Mouse (Mus musculus): ENCODE data around the gene Clic1. TPM values are rescaled to one million over a fixed set of nuclear protein-coding genes. Genes with fewer than 3 reads are reported as not detected.

Gene Clic1
- 290 and 312 TPM in 2 replicates for polyA plus RNA-seq (2015; fragmentation: Nextera tagmentation; extraction: Ambion mirVana)

DNA sequence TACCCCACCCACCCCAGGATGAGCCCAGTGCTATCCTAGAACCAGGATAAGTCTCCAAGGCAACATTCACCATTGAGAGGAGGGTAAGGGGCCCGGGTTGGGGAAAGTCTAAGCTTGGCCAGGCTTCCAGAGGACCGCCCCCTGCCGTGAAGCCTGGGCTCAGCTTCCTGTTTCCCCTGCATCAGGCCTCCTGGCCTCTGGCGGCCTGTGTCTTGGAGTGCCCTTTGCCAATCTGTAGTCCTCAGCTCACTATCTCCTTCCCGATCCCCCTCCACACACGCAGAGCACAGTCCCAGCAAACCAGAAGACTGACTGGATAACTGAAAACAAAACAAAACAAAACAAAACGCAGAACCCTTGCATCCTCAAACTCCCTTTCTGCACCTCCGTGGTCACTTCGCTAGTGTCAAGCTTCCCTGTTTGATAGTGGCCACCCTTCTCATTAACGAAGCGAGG, at the start of gene Clic1:
Gene Clic1, plus strand, starts transcription at position 406 of the 456 bp plus-strand sequence.
- H3K36me3 ChIP-seq (ENCODE audit: control insufficient read depth, insufficient read depth) = peaks cover 23% of the 10 kb centered on the region
- WGBS = under 1% methylated on average over 11 of the region's 11 CpGs
- H3K4me3 ChIP-seq (ENCODE audit: low read depth, low read length) = peak within 1 kb of the TSS; percentile 69
- H3K27ac ChIP-seq (ENCODE audit: low read depth, low read length) = peak within 1 kb of the TSS; percentile 97
- H3K9me3 ChIP-seq (ENCODE audit: control insufficient read depth) = no peaks in the 10 kb centered on the region
- H3K9ac ChIP-seq (ENCODE audit: low read depth, low read length) = peak within 1 kb of the TSS; percentile 92
- peak within 1 kb of the TSS; percentile 94 for H3K4me2 ChIP-seq (replicated peaks; ENCODE audit: low read depth)
- peak; percentile 67 for TF ChIP-seq CTCF (IDR thresholded peaks at IDR 0.05; ENCODE audit: low read depth)
- H3K27me3 ChIP-seq (replicated peaks; ENCODE audit: control insufficient read depth, insufficient read depth, low read length) = no peaks in the 10 kb centered on the region
- peaks cover 17% of the 10 kb centered on the region for H3K4me1 ChIP-seq (replicated peaks; ENCODE audit: control insufficient read depth, insufficient read depth, low read length)
- ATAC-seq = peak; percentile 5; the same call in 1 of the 2 replicates

DNA sequence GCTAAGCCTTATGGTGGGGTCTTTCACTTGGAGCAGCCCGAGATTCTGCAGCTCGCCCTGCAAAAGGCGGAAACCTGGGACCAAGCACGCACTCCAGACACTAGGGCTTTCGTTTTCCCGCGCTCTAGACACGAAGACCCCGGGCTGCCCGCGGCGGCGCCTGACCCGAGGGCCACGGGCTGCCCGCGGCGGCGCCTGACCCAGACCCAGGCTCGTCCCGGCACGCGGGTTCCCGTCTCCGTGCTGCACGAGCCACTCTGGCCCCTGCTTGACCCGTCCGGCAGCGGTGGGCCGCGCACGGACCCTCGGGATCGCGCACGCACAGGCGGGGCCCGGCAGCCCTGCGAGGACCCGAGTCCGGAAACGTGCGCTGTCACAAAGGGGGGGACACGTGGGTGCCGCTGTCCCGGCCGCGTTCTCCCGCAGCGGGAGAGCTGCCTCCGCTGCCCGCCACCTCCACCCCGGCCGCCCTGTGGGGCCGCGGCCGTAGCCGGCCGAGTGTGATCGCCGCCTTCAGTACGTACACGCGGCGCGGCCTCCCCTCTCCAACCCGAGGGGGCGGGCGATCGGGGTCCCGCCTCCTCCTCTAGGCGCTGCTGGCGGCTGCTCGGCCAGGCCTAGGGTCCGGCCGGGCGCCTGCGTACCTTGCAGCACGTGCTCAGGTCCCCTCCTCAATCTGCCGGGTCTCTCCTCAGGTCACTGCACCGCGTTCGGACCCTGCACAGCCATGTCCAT, 48.9 kb upstream of the Clic1 start, which contains the start of gene Vars:
Gene Vars, plus strand, starts transcription at position 271 of the 735 bp plus-strand sequence.
- peaks cover 19% of the 10 kb centered on the region for H3K36me3 ChIP-seq (ENCODE audit: control insufficient read depth, insufficient read depth)
- H3K4me1 ChIP-seq (replicated peaks; ENCODE audit: control insufficient read depth, insufficient read depth, low read length) = peaks cover 8% of the 10 kb centered on the region; the same call in 1 of the 2 replicates
- WGBS = under 1% methylated on average over 67 of the region's 83 CpGs
- H3K27me3 ChIP-seq (replicated peaks; ENCODE audit: control insufficient read depth, insufficient read depth, low read length) = no peaks in the 10 kb centered on the region
- peak; percentile 80 for ATAC-seq
- H3K27ac ChIP-seq (ENCODE audit: low read depth, low read length) = peak within 1 kb of the TSS; percentile 93
- H3K9ac ChIP-seq (ENCODE audit: low read depth, low read length) = peak within 1 kb of the TSS; percentile 76
- peak within 1 kb of the TSS; percentile 68 for H3K4me3 ChIP-seq (ENCODE audit: low read depth, low read length)
- H3K4me2 ChIP-seq (replicated peaks; ENCODE audit: low read depth) = peak within 1 kb of the TSS; percentile 96
- TF ChIP-seq CTCF (IDR thresholded peaks at IDR 0.05; ENCODE audit: low read depth) = peak; percentile 1; the same call in 1 of the 2 replicates
- H3K9me3 ChIP-seq (ENCODE audit: control insufficient read depth) = no peaks in the 10 kb centered on the region

DNA sequence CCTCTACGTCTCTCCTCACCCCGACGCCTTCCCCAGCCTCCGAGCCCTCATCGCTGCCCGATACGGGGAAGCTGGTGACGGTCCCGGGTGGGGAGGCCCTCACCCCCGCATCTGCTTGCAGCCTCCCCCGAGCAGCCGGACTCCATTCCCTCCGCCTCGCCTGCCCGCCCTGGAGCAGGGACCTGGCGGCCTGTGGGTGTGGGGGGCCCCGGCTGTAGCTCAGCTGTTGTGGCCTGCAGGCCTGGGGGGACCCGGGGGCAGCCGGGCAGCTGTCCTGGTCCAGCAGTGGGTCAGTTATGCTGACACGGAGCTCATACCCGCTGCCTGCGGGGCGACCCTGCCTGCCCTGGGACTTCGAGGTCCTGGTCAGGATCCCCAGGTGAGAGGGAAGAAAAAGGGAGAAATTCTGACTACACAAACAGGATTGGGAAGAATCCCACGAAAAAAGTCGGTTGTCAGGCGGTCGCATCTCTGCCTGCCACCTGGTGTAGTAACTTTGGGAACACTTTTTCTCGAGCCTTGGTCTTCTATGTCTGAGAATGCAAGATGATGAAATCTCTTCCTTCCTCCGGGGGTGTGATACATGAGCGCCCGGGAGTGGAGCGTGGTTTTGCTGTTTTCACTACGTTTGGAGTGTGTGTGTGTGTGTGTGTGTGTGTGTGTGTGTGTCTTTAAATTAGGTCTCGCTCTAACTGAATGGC, 48.2 kb upstream of the Clic1 start:
- Histone ChIP-seq H3K9me3 (ENCODE audit: control insufficient read depth) (no peaks in the 10 kb centered on the region), H3K4me1 (replicated peaks; ENCODE audit: control insufficient read depth, insufficient read depth, low read length) (peaks cover 8% of the 10 kb centered on the region; the same call in 1 of the 2 replicates), H3K4me3 (ENCODE audit: low read depth, low read length) (peak overlapping the region; percentile 68), H3K27me3 (replicated peaks; ENCODE audit: control insufficient read depth, insufficient read depth, low read length) (no peaks in the 10 kb centered on the region), H3K4me2 (replicated peaks; ENCODE audit: low read depth) (peak overlapping the region; percentile 96), H3K9ac (ENCODE audit: low read depth, low read length) (peak overlapping the region; percentile 76), H3K27ac (ENCODE audit: low read depth, low read length) (peak overlapping the region; percentile 93), H3K36me3 (ENCODE audit: control insufficient read depth, insufficient read depth) (peaks cover 22% of the 10 kb centered on the region)
- peak; percentile 12; the same call in 1 of the 2 replicates for ATAC-seq
- 0 out of 2 replicates have a peak, but pooled peaks have one; percentile 1 for TF ChIP-seq CTCF (IDR thresholded peaks at IDR 0.05; ENCODE audit: low read depth)
- under 1% methylated on average over 35 of the region's 35 CpGs for WGBS

DNA sequence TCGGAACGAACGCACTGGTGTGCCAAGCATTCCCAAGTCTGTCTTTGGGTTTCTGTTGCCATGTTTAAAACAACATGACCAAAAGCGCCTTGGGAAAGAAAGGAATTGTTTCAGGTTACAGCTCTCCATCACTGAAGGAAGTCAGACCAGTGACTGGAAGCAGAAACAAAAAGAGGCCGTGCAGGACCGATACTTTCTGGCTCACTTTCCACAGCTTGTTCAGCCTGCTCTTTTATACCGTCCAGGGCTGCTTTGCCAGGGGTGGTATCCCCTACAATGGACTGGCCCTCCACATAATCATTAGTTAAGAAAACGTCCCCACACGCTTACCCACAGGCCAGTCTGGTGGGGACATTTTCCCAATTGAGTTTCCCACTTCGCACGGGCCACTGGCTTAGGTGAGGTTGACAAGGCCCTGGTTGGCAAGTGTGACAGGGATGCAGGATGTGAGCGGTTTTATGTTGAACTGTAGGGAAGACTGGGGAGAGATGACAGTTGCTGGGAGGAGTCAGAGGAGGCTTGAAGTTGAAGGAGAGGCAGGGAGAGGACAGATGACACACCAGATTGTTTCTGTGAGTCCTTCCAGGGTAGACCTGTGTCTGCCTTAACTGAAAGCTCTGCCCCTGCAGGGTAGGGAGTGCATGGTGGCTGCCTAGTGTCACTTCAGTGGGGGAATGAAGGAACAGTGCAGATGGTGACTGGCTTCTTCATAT, 47.5 kb upstream of the Clic1 start:
- H3K9ac ChIP-seq (ENCODE audit: low read depth, low read length) = peak overlapping the region; percentile 76; the same call in 1 of the 2 replicates
- peak overlapping the region; percentile 41 for H3K27ac ChIP-seq (ENCODE audit: low read depth, low read length)
- TF ChIP-seq CTCF (IDR thresholded peaks at IDR 0.05; ENCODE audit: low read depth) = no peak
- H3K4me2 ChIP-seq (replicated peaks; ENCODE audit: low read depth) = peak overlapping the region; percentile 96
- peaks cover 8% of the 10 kb centered on the region; the same call in 1 of the 2 replicates for H3K4me1 ChIP-seq (replicated peaks; ENCODE audit: control insufficient read depth, insufficient read depth, low read length)
- H3K9me3 ChIP-seq (ENCODE audit: control insufficient read depth) = no peaks in the 10 kb centered on the region
- peaks cover 25% of the 10 kb centered on the region for H3K36me3 ChIP-seq (ENCODE audit: control insufficient read depth, insufficient read depth)
- H3K4me3 ChIP-seq (ENCODE audit: low read depth, low read length) = peak overlapping the region; percentile 68
- ATAC-seq = no peak
- no peaks in the 10 kb centered on the region for H3K27me3 ChIP-seq (replicated peaks; ENCODE audit: control insufficient read depth, insufficient read depth, low read length)
- WGBS = 5% methylated on average over 12 of the region's 12 CpGs

DNA sequence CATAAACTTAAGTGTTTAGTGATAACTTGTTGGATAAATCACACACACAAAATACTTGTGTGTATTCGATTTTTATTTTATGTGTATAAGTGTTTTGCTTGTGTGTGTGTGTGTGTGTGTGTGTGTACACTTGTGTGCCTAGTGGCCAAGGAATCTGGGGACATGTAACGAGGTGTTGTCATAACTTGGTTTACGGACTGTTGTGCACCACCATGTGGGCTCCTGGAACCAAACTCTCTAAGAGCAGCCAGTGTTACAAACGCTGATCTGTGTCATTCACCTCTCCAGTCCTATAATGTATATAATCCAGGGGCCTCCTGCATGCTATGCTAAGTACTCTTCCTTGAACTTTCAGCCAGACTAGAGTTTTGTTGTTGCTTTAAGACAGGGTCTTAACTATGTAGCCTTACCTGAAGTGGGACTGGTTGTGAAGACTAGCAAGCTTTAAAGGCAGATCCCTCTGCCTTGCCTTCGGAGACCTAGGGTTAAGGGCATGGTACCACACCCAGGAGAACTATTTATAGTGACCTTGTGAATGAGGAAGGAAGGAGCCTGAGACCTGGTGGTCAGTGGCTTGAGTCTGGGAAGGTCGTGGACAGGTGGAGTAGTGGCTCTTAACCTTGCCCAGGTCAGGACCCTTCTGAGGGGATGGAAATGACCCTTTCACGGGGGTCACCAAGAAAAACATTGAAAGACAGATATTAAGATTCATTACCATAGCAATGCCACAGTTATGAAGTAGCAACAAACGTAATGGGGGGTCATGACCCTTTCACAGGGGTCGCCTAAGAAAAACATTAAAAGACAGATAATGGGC, 46.5 kb upstream of the Clic1 start:
- no peak for TF ChIP-seq CTCF (IDR thresholded peaks at IDR 0.05; ENCODE audit: low read depth)
- no peaks in the 10 kb centered on the region for H3K27me3 ChIP-seq (replicated peaks; ENCODE audit: control insufficient read depth, insufficient read depth, low read length)
- H3K36me3 ChIP-seq (ENCODE audit: control insufficient read depth, insufficient read depth) = peaks cover 25% of the 10 kb centered on the region
- H3K9ac ChIP-seq (ENCODE audit: low read depth, low read length) = no peak overlapping the region
- 34% methylated on average over 9 of the region's 9 CpGs for WGBS
- H3K27ac ChIP-seq (ENCODE audit: low read depth, low read length) = peak overlapping the region; percentile 70
- peak overlapping the region; percentile 96; the same call in 1 of the 2 replicates for H3K4me2 ChIP-seq (replicated peaks; ENCODE audit: low read depth)
- peak overlapping the region; percentile 68; the same call in 1 of the 2 replicates for H3K4me3 ChIP-seq (ENCODE audit: low read depth, low read length)
- H3K4me1 ChIP-seq (replicated peaks; ENCODE audit: control insufficient read depth, insufficient read depth, low read length) = peaks cover 8% of the 10 kb centered on the region; the same call in 1 of the 2 replicates
- ATAC-seq = no peak
- no peaks in the 10 kb centered on the region for H3K9me3 ChIP-seq (ENCODE audit: control insufficient read depth)
